Mouse (Mus musculus): ENCODE results near the gene Rubcn.
A peak's percentile ranks its signal among the peaks of the same experiment; 100 is the strongest.

Gene Rubcn

GRCm38 (mm10) chr16:32873366-32873765 lies 4.2 kb downstream of the Rubcn start:
- DNase-seq (ENCODE audit: extremely low read depth, insufficient read length, low spot score): no peak

DNA sequence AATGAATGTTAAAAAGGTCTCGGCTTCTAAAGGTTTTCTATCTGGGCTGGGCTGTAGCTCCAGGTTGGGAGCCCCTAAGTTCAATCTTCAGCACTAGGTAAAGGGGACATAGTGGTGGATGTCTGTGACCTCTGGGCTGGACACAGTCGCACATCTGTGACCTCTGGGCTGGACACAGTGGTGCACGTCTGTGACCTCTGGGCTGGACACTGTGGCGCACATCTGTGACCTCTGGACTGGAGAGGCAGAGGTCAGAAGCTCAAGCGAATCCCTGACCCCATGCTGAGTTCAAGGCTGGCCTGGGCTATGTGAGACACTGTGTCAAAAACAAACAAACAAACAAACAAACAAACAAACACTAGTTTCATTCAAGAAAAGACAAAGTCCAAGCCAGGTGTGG lies 7.3 kb downstream of the Rubcn start:
- no peak for DNase-seq (ENCODE audit: extremely low read depth, insufficient read length, low spot score)

GRCm38 (mm10) chr16:32867919-32868552 lies 9.5 kb downstream of the Rubcn start:
- DNase-seq (ENCODE audit: extremely low read depth, insufficient read length, low spot score): peak; percentile 95

GRCm38 (mm10) chr16:32866713-32867112 lies 10.9 kb downstream of the Rubcn start:
- DNase-seq (ENCODE audit: extremely low read depth, insufficient read length, low spot score): no peak

- DNase-seq (ENCODE audit: extremely low read depth, insufficient read length, low spot score): no peak
These were observed 12.2 kb downstream of the Rubcn start for GRCm38 (mm10) chr16:32865401-32865800.

GRCm38 (mm10) chr16:32861813-32862385 lies 15.7 kb downstream of the Rubcn start:
- DNase-seq (ENCODE audit: extremely low read depth, insufficient read length, low spot score): no peak

DNA sequence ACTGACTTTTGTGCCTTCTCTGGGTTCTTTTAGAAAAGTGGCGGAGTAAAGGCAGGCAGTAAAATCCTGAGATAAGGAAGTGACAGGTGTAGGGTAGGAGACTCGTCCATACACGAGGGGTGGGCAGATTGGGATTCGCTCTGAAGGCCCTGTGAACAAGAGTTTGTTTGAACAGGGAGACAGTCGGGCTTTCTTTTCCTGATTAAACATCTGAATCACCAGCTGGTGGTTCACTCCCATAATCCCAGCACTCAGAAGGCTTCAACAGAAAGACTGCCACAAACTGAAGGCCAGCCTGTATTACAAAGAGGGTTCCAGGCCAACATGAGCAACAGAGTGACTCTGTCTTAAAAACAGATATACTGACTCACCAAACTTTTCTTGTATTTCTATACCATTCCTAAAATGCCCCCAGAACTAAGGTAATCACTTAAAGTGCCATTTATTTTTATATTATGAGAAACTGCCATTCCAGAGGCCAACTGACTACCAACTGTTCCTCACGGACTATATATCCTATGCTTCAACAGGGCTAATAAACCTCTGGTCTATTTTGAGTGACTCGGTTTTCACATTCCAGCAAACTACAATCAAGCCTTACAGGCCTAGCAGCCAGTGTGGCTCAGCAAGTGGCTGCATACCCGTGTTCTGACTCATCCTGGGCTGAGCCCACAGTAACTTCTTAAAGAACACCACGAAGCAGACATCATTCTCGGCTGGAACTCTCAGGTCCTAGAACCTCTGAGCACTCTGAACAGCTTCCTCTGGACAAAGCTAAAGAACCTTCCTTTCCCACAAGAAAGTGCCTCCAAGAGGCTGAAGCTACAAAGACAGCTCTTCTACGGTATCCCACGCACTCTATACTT lies 18.6 kb downstream of the Rubcn start:
- peak; percentile 71 for DNase-seq (ENCODE audit: extremely low read depth, insufficient read length, low spot score)

- DNase-seq (ENCODE audit: extremely low read depth, insufficient read length, low spot score): peak; percentile 47
These were observed 19.2 kb downstream of the Rubcn start for GRCm38 (mm10) chr16:32858356-32858755.

GRCm38 (mm10) chr16:32856751-32857150 lies 20.8 kb downstream of the Rubcn start:
- DNase-seq (ENCODE audit: extremely low read depth, insufficient read length, low spot score): no peak

DNA sequence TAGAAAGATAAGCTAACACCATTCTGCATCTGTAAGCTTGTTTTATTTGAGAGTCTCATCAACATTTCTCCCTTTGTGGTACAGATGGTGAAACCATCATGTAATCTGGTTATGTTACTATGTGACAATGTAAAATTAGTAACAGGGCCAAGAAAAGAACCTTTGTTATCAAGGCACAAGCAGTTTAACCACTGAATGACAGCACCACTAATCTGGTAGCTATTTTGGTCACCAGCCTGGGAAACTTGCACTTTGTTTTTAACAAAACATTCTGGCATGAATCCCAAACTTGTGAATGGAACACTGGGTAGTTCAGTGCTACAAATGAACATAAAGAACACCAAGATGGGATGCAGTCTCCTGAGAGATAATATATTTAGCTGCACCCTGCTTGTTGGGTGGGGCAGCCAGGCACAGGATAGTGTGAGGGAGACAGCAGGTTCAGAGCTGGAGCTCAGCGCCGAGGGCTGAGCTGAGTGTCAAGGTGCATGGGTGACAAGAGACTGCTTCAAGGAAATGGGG lies 23.5 kb downstream of the Rubcn start:
- no peak for DNase-seq (ENCODE audit: extremely low read depth, insufficient read length, low spot score)

DNA sequence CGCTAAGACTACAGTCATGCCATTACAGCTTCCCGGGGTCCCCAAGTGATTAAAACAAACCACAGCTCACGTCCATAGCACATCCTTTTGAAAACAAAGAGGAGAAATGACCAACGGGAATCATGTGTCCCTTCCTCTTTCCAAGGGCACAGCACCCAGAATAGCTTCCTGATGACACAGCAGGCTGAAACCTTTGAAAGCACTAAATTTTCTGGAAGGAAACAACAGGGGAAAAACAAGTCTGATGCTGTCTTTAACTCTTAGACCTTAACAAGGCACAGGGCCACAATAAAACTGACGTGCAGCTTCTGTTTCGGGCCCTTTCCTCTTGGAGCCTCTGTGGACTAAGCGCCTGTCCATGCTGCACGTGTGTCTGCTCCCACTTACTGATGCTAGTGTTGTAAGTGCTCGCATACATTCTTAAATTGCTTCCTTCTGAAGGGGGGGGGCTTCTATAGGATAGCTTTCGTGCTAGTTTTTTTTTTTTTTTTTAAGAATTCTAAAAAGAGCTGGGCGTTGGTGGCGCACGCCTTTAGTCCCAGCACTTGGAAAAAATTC lies 24.0 kb downstream of the Rubcn start:
- DNase-seq (ENCODE audit: extremely low read depth, insufficient read length, low spot score): no peak

DNA sequence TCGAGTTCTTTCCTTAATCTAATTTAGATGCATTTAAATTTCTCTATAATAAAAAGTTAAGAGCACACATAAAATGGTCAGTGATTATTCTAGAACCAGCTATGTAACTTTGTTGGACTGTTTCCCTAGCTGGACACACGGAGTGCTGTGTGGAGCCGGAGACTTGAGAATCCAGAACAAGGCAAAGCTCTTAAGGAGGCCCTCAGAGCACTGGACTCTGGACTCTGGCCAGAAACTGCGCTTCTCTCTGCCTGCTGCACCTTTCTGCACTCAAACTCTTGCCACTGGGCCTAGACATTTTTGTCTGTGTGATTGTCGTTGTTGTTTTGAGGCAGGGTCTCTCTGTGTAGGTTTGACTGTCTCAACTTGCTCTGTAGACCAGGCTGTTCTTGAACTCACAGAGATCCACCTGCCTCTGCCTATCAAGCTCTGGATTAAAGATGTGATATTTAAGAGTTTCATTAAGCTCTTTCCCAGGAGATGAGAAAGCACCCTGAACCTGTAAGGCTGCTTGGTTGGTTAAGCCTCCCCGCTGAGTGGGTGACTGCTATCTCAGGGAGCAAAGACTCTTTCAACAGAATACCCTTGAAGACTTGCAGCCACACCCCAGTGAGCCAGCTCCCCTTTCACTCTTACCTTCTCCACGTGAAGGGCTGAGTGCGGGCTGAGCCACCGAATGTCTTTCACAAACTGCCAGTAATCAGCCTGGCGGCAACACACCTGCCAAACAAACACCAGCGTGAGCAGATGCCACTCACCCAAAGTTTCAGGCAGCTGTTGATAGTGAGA lies 28.3 kb downstream of the Rubcn start:
- DNase-seq (ENCODE audit: extremely low read depth, insufficient read length, low spot score): no peak

GRCm38 (mm10) chr16:32847103-32847502 lies 30.5 kb downstream of the Rubcn start:
- DNase-seq (ENCODE audit: extremely low read depth, insufficient read length, low spot score): no peak

- DNase-seq (ENCODE audit: extremely low read depth, insufficient read length, low spot score): no peak
These were observed 46.1 kb downstream of the Rubcn start for GRCm38 (mm10) chr16:32831501-32831900.

DNA sequence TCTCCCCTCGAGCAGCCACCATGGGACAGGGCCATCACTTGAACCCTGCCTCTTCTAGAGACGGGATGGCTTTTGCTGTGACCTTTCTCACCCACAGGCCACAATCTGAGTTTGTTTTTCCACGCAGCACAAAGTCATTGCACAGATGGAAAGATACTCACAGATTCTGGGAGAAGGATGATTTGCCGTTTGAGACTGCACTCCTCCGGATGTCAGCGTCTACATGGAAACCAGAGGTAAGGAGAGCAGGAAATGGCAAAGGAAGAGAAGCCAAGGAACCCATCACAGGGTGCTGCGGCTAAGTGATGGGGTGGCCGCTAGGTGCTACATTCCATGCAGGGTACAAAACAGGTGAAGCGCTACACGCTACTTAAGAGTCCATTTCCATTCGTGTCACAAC lies 48.5 kb downstream of the Rubcn start:
- no peak for DNase-seq (ENCODE audit: extremely low read depth, insufficient read length, low spot score)

DNA sequence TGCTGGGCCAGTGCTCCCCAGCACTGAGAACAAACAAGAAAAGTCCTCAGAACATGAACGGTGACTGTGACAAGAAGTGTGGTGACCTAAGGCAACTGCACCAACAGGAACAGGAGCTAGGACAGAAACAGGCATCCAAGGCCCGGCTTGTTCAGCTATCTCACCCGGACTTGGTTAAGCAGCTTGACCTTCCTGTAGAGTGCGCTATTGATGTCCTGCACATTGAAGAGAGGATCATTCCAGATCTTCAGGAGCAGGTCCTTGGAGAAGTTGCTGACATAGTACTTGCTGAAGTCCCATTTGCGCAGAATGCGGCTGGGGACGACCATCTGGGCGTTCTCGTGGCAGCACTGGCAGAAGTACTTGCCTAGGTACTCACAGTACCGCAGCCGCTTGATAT lies 51.0 kb downstream of the Rubcn start:
- DNase-seq (ENCODE audit: extremely low read depth, insufficient read length, low spot score): no peak

GRCm38 (mm10) chr16:32825380-32825779 lies 52.2 kb downstream of the Rubcn start:
- DNase-seq (ENCODE audit: extremely low read depth, insufficient read length, low spot score): no peak

DNA sequence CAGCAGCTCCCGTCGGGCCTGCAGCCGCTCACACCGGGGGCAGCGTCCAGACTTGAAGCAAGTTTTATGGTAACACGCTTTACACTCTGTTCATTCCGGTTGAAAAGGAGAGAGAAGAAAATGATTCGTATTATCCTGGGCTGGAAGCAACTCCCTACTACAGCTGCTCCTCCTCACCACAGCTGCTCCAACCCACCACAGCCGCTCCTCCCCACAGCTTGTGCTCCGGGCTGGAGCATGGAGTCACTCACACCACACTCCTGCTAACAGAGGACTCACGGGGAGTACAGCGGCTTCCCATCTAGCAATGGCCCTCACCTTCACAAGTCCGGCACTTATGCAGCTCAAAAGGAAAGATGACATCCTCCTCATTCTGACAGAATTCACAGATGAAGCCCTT lies 53.5 kb downstream of the Rubcn start:
- no peak for DNase-seq (ENCODE audit: extremely low read depth, insufficient read length, low spot score)

DNA sequence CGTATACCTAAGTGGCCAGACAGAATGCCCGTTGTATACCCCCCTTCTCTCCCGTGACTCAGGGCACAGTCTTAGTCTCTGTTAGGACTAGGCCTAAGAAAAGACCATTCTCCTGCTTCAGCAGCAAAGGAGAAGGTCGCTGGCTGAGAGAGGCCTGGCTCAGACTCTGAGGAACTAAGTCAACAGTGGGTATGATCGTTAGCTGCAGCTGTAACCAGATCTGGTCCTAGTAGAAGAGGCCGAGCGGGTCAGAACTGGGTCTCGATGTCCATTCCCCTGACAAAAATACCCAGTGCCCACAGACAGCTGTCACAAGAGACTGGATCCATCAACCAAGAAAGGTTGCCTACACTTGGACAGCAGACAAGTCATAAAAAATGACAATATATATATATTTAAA lies 54.1 kb downstream of the Rubcn start:
- DNase-seq (ENCODE audit: extremely low read depth, insufficient read length, low spot score): no peak

DNA sequence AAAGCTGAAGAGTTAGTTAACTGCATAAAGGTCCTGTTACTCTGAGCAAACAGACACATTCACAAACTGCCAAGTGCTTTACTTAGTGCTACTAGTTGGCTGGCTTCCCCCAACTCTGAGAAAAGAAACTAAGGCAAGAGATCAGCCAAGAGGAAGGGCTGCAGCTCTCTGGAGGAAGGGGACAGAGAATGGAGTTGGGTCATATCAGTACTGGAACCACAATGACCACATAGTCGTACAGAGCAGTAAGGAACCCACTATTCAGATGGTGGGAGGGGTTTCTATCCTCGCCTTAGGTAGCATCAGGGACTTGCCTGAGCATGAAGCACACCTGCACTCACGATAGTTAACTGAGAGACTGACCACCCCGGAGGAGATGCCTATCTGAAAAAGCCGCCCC lies 54.7 kb downstream of the Rubcn start:
- DNase-seq (ENCODE audit: extremely low read depth, insufficient read length, low spot score): no peak

DNA sequence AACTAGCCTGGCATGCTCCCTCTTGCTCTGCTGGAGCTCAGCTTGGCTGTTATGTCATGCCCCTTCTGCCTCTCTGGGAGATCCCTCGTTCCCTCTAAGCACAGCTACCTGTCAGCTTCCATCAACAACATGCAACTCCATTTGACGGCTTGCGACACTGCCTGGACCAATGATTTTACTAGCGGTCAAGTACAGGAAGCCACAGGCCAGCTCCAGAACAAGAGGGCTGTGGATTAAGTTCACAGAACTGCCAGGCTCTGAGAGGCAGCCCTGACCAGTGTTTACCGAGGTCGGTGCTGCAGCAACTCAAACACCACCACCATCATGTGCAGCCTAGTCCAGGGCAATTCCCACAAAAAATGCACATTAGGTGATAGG lies 55.1 kb downstream of the Rubcn start:
- DNase-seq (ENCODE audit: extremely low read depth, insufficient read length, low spot score): no peak

Measured in 3134 (cell line).